Mouse (Mus musculus) stomach, postnatal 0 days (tissue): ENCODE data around the gene Slc6a5. TPM values are rescaled to one million over a fixed set of nuclear protein-coding genes. Genes with fewer than 3 reads are reported as not detected.
"Not testable (repeated sequence)": the region's sequence is repeated elsewhere in the genome, so short reads cannot be mapped to it uniquely, and the experiment has no call there.

ENCODE experiments used
- ATAC-seq: fragments of 200-750 bp; cut with Nextera tagmentation; 2 replicates; pipeline ENCODE4 v1.8.0; 2017; ENCODE audit not compliant: low FRiP score, low TSS enrichment
- DNase-seq: peaks from one replicate; pipeline ENCODE4 v3.0.0-alpha.2; 2016; ENCODE audit warnings: low spot score
- H3K27ac ChIP-seq: fragments of 300-500 bp; sonication (generic); replicated peaks from 2 replicates; pipeline ENCODE4 v1.5.1; 2014; ENCODE audit warnings: mild to moderate bottlenecking, control low read depth
- H3K27me3 ChIP-seq: fragments of 300-500 bp; sonication (generic); 2 replicates; pipeline ENCODE4 v1.6.1; 2014; ENCODE audit warnings: low read length; ENCODE audit not compliant: control insufficient read depth, insufficient read depth
- H3K36me3 ChIP-seq: fragments of 300-500 bp; sonication (generic); 2 replicates; pipeline ENCODE4 v1.6.1; 2014; ENCODE audit warnings: low read length, mixed read lengths; ENCODE audit not compliant: control insufficient read depth, insufficient read depth
- H3K4me1 ChIP-seq: fragments of 300-500 bp; sonication (generic); replicated peaks from 2 replicates; pipeline ENCODE4 v1.6.1; 2014; ENCODE audit warnings: antibody characterized with exemption; ENCODE audit not compliant: control insufficient read depth, insufficient read depth
- H3K4me2 ChIP-seq: fragments of 300-500 bp; sonication (generic); replicated peaks from 2 replicates; pipeline ENCODE4 v1.6.1; 2014; ENCODE audit warnings: low read depth, mild to moderate bottlenecking, control low read depth, moderate library complexity
- H3K4me3 ChIP-seq: fragments of 300-500 bp; sonication (generic); 2 replicates; pipeline ENCODE4 v1.5.1; 2014; ENCODE audit warnings: low read depth, low read length, control low read depth
- H3K9ac ChIP-seq: fragments of 300-500 bp; sonication (generic); 2 replicates; pipeline ENCODE4 v1.6.1; 2014; ENCODE audit warnings: mild to moderate bottlenecking, low read length, control low read depth, mixed read lengths
- H3K9me3 ChIP-seq: fragments of 300-500 bp; sonication (generic); 2 replicates; pipeline ENCODE4 v1.6.1; 2016; ENCODE audit warnings: low read length; ENCODE audit not compliant: control insufficient read depth
- CTCF ChIP-seq: IDR thresholded peaks from 2 replicates; pipeline ENCODE4 v1.5.1; 2016; ENCODE audit warnings: antibody characterized with exemption, low read depth, mild to moderate bottlenecking, moderate library complexity
- EP300 ChIP-seq: optimal IDR thresholded peaks from 2 replicates; pipeline ENCODE3; 2016; ENCODE audit warnings: antibody characterized with exemption
- WGBS: fragments of 180-500 bp; shearing (Covaris S2); extraction: QIAGEN DNeasy Blood & Tissue Kit; methylation state at CpG from one replicate; pipeline ENCODE4 v1.1.7; 2014; 5-methylcytosine and 5-hydroxymethylcytosine counted together
- polyA plus RNA-seq: library from polyadenylated mRNA; unstranded; fragments of >200 nt; fragmentation: Nextera tagmentation; extraction: Ambion mirVana; gene quantifications from 2 replicates; pipeline ENCODE4 v1.2.1, GENCODE M21; 2015

Slc6a5 gene
- polyA plus RNA-seq, 1 experiment from 2014 or later, result not detected

DNA sequence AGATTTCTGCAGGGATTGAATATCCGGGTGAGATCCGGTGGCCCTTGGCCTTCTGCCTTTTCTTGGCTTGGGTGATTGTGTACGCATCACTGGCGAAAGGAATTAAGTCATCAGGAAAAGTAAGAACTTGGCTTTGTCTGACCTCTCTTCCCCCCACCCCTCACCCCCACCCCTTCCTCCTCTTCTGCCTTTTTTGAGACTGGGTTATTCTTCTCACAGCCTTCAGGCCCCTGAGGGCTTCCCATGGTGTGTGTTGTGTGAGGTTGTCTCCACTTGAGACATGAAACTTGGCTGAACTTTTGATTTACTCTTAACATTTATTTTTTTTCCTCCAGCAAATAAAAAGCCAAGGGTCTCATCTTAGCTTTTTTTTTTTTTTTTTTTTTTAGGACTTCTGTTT is 20.1 kb downstream of the Slc6a5 start:
- no peaks in the 10 kb centered on the region for H3K4me1 ChIP-seq
- H3K9ac ChIP-seq, result no peak overlapping the region
- H3K36me3 ChIP-seq, result no peaks in the 10 kb centered on the region
- DNase-seq, result no peak
- ATAC-seq, result no peak
- 55% methylated on average over 4 of the region's 4 CpGs for WGBS
- H3K4me3 ChIP-seq, result no peak overlapping the region
- H3K27me3 ChIP-seq, result no peaks in the 10 kb centered on the region
- no peak overlapping the region for H3K4me2 ChIP-seq
- H3K27ac ChIP-seq, result no peak overlapping the region
- no peaks in the 10 kb centered on the region for H3K9me3 ChIP-seq
- TF ChIP-seq CTCF (no peak), EP300 (no peak)

GRCm38 (mm10) chr7:49933386-49934115 is 23.6 kb downstream of the Slc6a5 start:
- not testable (repeated sequence) for H3K9ac ChIP-seq, H3K27ac ChIP-seq, H3K27me3 ChIP-seq, H3K4me3 ChIP-seq, H3K4me1 ChIP-seq, ATAC-seq, H3K9me3 ChIP-seq, H3K36me3 ChIP-seq, DNase-seq, H3K4me2 ChIP-seq
- 79% methylated on average over 14 of the region's 14 CpGs for WGBS

- H3K27ac ChIP-seq, result no peak overlapping the region
- H3K4me2 ChIP-seq, result no peak overlapping the region
- no peaks in the 10 kb centered on the region for H3K9me3 ChIP-seq
- H3K4me1 ChIP-seq, result no peaks in the 10 kb centered on the region
- TF ChIP-seq CTCF, result no peak
- TF ChIP-seq EP300, result no peak
- H3K9ac ChIP-seq, result no peak overlapping the region
- no peak for ATAC-seq
- H3K36me3 ChIP-seq, result no peaks in the 10 kb centered on the region
- DNase-seq, result no peak
- H3K4me3 ChIP-seq, result no peak overlapping the region
- no peaks in the 10 kb centered on the region for H3K27me3 ChIP-seq
- 84% methylated on average over 3 of the region's 3 CpGs for WGBS
These were observed 26.9 kb downstream of the Slc6a5 start for GRCm38 (mm10) chr7:49936821-49937220.

- Histone ChIP-seq H3K36me3 (no peaks in the 10 kb centered on the region), H3K9ac (no peak overlapping the region), H3K27ac (no peak overlapping the region), H3K4me2 (no peak overlapping the region), H3K4me1 (no peaks in the 10 kb centered on the region), H3K27me3 (no peaks in the 10 kb centered on the region), H3K4me3 (no peak overlapping the region), H3K9me3 (no peaks in the 10 kb centered on the region)
- WGBS, result 56% methylated on average over 3 of the region's 3 CpGs
- TF ChIP-seq CTCF (no peak), EP300 (no peak)
- no peak for DNase-seq
- ATAC-seq, result no peak
These were observed 32.1 kb downstream of the Slc6a5 start for GRCm38 (mm10) chr7:49942023-49942422.

- H3K9me3 ChIP-seq, result no peaks in the 10 kb centered on the region
- no peaks in the 10 kb centered on the region for H3K4me1 ChIP-seq
- no peak overlapping the region for H3K27ac ChIP-seq
- whole genome bisulfite sequencing, result 59% methylated on average over 5 of the region's 5 CpGs
- no peak overlapping the region for H3K9ac ChIP-seq
- DNase-seq (no peak), ATAC-seq (no peak)
- H3K4me2 ChIP-seq, result no peak overlapping the region
- H3K36me3 ChIP-seq, result no peaks in the 10 kb centered on the region
- no peak overlapping the region for H3K4me3 ChIP-seq
- TF ChIP-seq EP300, result no peak
- no peak for TF ChIP-seq CTCF
- H3K27me3 ChIP-seq, result no peaks in the 10 kb centered on the region
These were observed 32.5 kb downstream of the Slc6a5 start for GRCm38 (mm10) chr7:49942490-49942889.

GRCm38 (mm10) chr7:49946691-49947090 is 36.7 kb downstream of the Slc6a5 start:
- no peaks in the 10 kb centered on the region for H3K27me3 ChIP-seq
- H3K36me3 ChIP-seq, result no peaks in the 10 kb centered on the region
- no peak overlapping the region for H3K4me3 ChIP-seq
- WGBS, result 89% methylated on average over 9 of the region's 9 CpGs
- H3K9ac ChIP-seq, result no peak overlapping the region
- no peak for ATAC-seq
- H3K27ac ChIP-seq, result no peak overlapping the region
- H3K4me2 ChIP-seq, result no peak overlapping the region
- H3K9me3 ChIP-seq, result no peaks in the 10 kb centered on the region
- no peak for DNase-seq
- no peaks in the 10 kb centered on the region for H3K4me1 ChIP-seq
- TF ChIP-seq EP300 (no peak), CTCF (no peak)
